Mouse (Mus musculus): ENCODE measurements at regions not wholly inside any gene's neighbourhood (a gene's known extent, or its start where the extent isn't known, plus 50 kb on each side); places are given as distances from the start of the nearest gene placed in this dataset.

- no peak for DNase-seq
Observed at GRCm38 (mm10) chr6:101556096-101556495, 178.4 kb upstream of the Pdzrn3 start.

GRCm38 (mm10) chr6:101554965-101555604 lies 177.4 kb upstream of the Pdzrn3 start:
- no peak for DNase-seq

- DNase-seq: peak; percentile 24
Observed at GRCm38 (mm10) chr6:101550501-101551268, 173.0 kb upstream of the Pdzrn3 start.

GRCm38 (mm10) chr6:101537581-101537980 lies 159.9 kb upstream of the Pdzrn3 start:
- no peak for DNase-seq

GRCm38 (mm10) chr6:101534214-101535052 lies 156.7 kb upstream of the Pdzrn3 start:
- no peak for DNase-seq

- no peak for DNase-seq
Observed at GRCm38 (mm10) chr6:101532436-101532835, 154.7 kb upstream of the Pdzrn3 start.

GRCm38 (mm10) chr6:101531914-101532313 lies 154.2 kb upstream of the Pdzrn3 start:
- no peak for DNase-seq

GRCm38 (mm10) chr6:101525129-101525528 lies 147.4 kb upstream of the Pdzrn3 start:
- DNase-seq: no peak

- DNase-seq: no peak
Observed at GRCm38 (mm10) chr6:101521316-101521715, 143.6 kb upstream of the Pdzrn3 start.

- no peak for DNase-seq
Observed at GRCm38 (mm10) chr6:101520755-101521154, 143.1 kb upstream of the Pdzrn3 start.

GRCm38 (mm10) chr6:101518904-101519701 lies 141.4 kb upstream of the Pdzrn3 start:
- peak; percentile 7 for DNase-seq

GRCm38 (mm10) chr6:101517584-101517983 lies 139.9 kb upstream of the Pdzrn3 start:
- no peak for DNase-seq

GRCm38 (mm10) chr6:101513696-101514095 lies 136.0 kb upstream of the Pdzrn3 start:
- DNase-seq: no peak

- DNase-seq: no peak
Observed at GRCm38 (mm10) chr6:101502149-101502548, 124.5 kb upstream of the Pdzrn3 start.

- DNase-seq: no peak
Observed at GRCm38 (mm10) chr6:101501716-101502115, 124.0 kb upstream of the Pdzrn3 start.

- no peak for DNase-seq
Observed at GRCm38 (mm10) chr6:101500202-101500601, 122.5 kb upstream of the Pdzrn3 start.

- DNase-seq: no peak
Observed at GRCm38 (mm10) chr6:101488466-101488865, 110.8 kb upstream of the Pdzrn3 start.

GRCm38 (mm10) chr6:101484526-101485287 lies 107.0 kb upstream of the Pdzrn3 start:
- no peak for DNase-seq

- DNase-seq: no peak
Observed at GRCm38 (mm10) chr6:101482635-101483465, 105.2 kb upstream of the Pdzrn3 start.

- no peak for DNase-seq
Observed at GRCm38 (mm10) chr6:101473956-101474355, 96.3 kb upstream of the Pdzrn3 start.

All from kidney, adult 11 months (tissue).